Mouse (Mus musculus) left cerebral cortex, postnatal 36 days (tissue): ENCODE measurements around the gene Pik3ip1. TPM values are rescaled to one million over a fixed set of nuclear protein-coding genes. Genes with fewer than 3 reads are reported as not detected.
A peak's percentile ranks its signal among the peaks of the same experiment; 100 is the strongest.

ENCODE experiments used
- DNase-seq, 2 experiments: peaks; one replicate each; pipeline ENCODE4 v3.0.0; 2021 to 2022; ENCODE audit warnings: low spot score in 2 of 2, mixed read lengths in 1 of 2
- intact Hi-C: fragments of 180-260 bp; cut with DNase I; formaldehyde crosslinking; loops from one replicate; pipeline ENCODE4 v1.15.1; 2025
- total RNA-seq, 2 experiments: library from RNA; stranded (reverse); gene quantifications; 2 replicates each; pipeline ENCODE4 v1.2.3; 2021

Pik3ip1 gene
- total RNA-seq: 10 to 100 TPM; 32.6 to 34.3 TPM

- no peak for DNase-seq
- intact Hi-C loops: loop anchor here (2.0 kb wide), 1 partner anchor 39 kb away; no protein-coding TSS in a partner anchor
Measured at GRCm38 (mm10) chr11:3329891-3330451, at the start of gene Pik3ip1. TSS of gene Pik3ip1 (plus strand) at chr11:3330401.

DNA sequence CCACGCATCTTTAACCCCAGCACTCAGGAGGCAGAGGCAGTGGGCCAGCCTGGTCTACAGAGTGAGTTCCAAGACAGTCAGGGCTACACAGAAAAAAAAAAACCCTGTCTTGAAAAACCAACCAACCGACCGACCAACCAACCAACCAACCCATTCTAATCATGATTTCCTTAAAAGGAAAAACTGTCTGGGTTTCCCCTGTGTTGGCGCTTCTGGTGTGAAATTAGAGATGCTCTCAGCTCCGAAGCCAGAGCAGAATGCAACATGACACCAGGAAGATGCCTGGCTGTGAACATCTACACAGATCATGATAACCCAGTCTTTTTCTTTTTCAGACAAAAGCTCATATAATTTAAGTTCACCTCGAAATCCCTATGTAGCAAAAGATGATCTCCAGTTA lies 47.3 kb upstream of the Pik3ip1 start:
- intact Hi-C loops: no loop called here
- DNase-seq: no peak

- intact Hi-C loops: no loop called here
- no peak for DNase-seq
Measured at GRCm38 (mm10) chr11:3283645-3284044, 46.6 kb upstream of the Pik3ip1 start.

DNA sequence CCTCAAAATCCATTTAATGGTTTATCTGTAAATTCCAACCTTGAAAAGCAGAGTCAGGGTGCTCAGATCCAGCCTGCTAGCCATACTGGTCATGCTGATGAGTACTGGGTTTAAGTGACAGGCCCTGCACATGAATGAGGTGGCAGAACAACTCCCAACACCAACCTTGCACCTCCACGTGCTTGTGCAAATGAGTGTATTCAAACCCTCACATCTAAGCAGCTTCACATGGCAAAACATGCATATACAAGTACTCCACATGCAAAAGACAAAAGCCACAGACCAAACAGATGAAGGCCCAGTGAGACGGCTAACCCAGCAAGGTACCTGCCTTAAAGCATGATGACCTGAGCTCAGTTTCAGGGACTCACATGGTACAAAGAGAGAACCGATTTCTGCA lies 44.3 kb upstream of the Pik3ip1 start:
- DNase-seq: no peak
- intact Hi-C loops: no loop called here

- intact Hi-C loops: no loop called here
Measured at GRCm38 (mm10) chr11:3287131-3287530, 43.1 kb upstream of the Pik3ip1 start.

DNA sequence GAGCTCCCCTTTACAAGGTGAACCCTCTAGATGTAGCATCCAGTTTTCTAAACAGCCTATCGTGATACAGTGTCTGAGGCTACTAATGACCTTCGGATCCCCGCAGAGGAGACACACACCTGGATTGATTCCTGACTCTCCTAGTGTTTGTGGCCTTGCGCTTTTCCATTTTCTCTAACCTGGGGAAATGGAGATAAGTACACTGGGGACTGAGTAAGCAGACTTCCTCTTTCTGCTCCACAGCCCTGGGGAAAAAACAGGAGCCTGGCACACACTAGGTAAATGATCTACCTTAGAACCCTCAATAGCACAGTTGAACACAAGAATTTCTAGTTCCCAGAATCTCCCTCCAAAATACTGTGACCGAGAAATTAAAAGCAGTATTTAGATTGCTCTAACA lies 42.3 kb upstream of the Pik3ip1 start:
- intact Hi-C loops: no loop called here
- DNase-seq: no peak

More at GRCm38 (mm10) chr11:3287131-3287530, 43.1 kb upstream of the Pik3ip1 start:
- no peak for DNase-seq

- intact Hi-C loops: loop anchor here (1.0 kb wide), 1 partner anchor 22 kb away; the partner anchor contains the start of gene Drg1
- DNase-seq: peak; percentile 48 to 64
Measured at GRCm38 (mm10) chr11:3288521-3289301, 41.5 kb upstream of the Pik3ip1 start, which contains the start of gene Patz1. TSS of gene Patz1 (plus strand) at chr11:3288874.

GRCm38 (mm10) chr11:3289302-3289802 lies 40.8 kb upstream of the Pik3ip1 start:
- intact Hi-C loops: loop anchor here (1.0 kb wide), 1 partner anchor 23 kb away; the partner anchor contains the start of gene Drg1

GRCm38 (mm10) chr11:3289803-3290639 lies 40.2 kb upstream of the Pik3ip1 start:
- intact Hi-C loops: loop anchor here (1.0 to 2.0 kb wide), 2 partner anchors 24 to 41 kb away; partner anchors contain the start of genes Drg1 and Pik3ip1
- peak; percentile 90 to 91 for DNase-seq

More at GRCm38 (mm10) chr11:3289302-3289802, 40.8 kb upstream of the Pik3ip1 start:
- peak; percentile 70 for DNase-seq

DNA sequence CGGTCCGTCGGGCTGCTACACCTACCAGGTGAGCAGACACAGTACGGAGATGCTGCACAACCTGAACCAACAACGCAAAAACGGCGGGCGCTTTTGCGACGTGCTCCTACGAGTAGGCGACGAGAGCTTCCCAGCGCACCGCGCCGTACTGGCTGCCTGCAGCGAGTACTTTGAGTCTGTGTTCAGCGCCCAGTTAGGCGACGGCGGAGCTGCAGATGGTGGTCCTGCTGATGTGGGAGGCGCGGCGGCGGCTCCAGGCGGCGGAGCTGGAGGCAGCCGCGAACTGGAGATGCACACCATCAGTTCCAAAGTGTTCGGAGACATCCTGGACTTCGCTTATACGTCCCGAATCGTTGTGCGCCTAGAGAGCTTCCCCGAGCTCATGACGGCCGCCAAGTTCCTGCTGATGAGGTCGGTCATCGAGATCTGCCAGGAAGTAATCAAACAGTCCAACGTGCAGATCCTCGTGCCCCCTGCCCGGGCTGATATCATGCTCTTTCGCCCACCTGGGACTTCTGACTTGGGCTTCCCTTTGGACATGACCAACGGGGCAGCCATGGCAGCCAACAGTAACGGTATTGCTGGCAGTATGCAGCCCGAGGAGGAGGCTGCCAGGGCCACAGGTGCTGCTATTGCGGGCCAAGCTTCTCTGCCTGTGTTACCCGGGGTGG lies 39.4 kb upstream of the Pik3ip1 start:
- intact Hi-C loops: loop anchor here (2.0 kb wide), 1 partner anchor 40 kb away; the partner anchor contains the start of gene Pik3ip1
- DNase-seq: peak; percentile 66 to 72

DNA sequence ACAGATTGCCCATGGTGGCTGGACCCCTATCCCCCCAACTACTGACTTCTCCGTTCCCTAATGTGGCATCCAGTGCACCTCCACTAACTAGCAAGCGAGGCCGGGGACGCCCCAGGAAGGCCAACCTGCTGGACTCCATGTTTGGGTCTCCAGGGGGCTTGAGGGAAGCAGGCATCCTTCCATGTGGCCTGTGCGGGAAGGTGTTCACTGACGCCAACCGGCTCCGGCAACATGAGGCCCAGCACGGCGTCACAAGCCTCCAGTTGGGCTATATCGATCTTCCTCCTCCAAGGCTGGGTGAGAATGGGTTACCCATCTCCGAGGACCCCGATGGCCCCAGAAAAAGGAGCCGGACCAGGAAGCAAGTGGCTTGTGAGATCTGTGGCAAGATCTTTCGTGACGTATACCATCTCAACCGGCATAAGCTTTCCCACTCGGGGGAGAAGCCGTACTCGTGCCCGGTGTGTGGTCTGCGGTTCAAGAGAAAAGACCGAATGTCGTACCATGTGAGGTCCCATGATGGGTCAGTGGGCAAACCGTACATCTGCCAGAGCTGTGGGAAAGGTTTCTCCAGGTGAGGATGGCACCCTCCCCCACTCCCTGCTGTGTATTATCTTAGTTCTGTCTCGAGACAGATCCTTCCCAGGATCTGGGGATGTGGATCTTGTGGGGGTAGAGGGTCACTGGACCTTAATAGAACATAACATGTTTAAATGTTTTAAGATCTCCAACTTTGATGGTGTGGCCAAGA lies 38.7 kb upstream of the Pik3ip1 start:
- intact Hi-C loops: loop anchor here (2.0 kb wide), 1 partner anchor 39 kb away; the partner anchor contains the start of gene Pik3ip1
- peak; percentile 29 to 30 for DNase-seq

GRCm38 (mm10) chr11:3292062-3292421 lies 38.2 kb upstream of the Pik3ip1 start:
- DNase-seq: peak; percentile 20 to 47
- intact Hi-C loops: no loop called here

- intact Hi-C loops: no loop called here
- no peak for DNase-seq
Measured at GRCm38 (mm10) chr11:3292711-3293249, 37.4 kb upstream of the Pik3ip1 start.

GRCm38 (mm10) chr11:3293361-3293760 lies 36.8 kb upstream of the Pik3ip1 start:
- intact Hi-C loops: no loop called here
- DNase-seq: no peak

DNA sequence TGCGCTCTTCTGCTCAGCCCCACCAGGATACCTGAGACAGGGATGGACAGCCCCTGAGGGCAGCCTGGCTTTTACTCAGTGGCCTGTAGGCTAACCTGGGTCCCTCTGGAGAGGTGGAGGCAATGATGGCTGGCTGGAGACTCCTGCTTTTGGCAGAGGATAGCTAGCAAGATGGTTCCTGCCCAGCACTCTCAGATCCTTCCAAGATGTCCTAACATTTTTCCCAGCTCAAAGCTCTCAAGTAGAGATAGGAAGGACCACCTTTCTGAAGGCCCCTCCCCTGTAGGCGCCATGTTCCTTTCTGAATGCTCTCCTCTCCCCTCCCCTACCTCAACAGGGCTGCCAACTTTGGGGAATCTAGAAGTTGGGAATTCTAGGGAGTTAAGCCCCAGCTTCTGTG lies 35.6 kb upstream of the Pik3ip1 start:
- intact Hi-C loops: no loop called here
- no peak for DNase-seq

DNA sequence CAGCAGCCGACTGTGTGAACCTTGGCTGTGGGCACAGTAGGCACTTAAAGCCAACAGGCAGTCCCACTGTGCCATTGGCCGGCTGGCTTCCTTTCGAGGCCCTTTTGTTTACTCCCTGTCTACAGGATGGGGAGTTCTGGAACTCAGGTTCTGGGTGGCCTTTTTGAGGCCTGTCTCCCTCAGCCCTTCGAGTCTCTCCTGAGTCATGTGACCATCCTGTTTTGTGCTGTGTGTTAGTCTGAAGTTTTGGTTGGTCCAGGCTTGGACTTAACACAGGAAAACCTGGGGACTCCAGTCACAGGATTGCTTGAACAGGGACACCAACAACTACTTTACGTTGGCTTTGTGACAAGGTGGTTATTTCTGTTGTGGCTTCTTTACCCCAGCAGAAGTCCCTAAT lies 34.1 kb upstream of the Pik3ip1 start:
- DNase-seq: no peak
- intact Hi-C loops: no loop called here

- intact Hi-C loops: no loop called here
- no peak for DNase-seq
Measured at GRCm38 (mm10) chr11:3297871-3298812, 32.1 kb upstream of the Pik3ip1 start.
